Mouse (Mus musculus) testis, postnatal 10 days (tissue): ENCODE results near the gene Angpt4.
A peak's percentile ranks its signal among the peaks of the same experiment; 100 is the strongest.

ENCODE experiments used
- DNase-seq: peaks from one replicate; pipeline ENCODE4 v3.0.0; 2021; ENCODE audit warnings: low spot score

Angpt4 gene

DNA sequence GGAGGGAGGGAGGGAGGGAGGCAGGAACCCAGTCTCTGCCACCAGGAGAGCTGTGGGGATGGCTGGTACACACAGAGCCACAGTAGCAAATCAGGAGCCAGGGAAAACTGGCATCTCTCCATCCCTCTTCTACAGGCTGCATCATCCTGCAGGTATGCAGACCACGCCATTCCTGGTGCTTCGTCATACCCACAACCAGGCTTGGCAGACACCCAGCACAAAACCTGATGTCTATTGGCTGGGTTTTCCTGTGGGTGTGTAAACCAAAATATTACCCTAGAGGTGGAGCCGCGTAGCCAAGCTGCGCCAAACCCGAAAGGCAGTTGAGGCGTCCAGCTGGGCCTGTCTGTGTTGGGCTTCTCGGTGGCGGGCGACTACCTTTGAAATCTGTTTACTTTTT lies 51.5 kb downstream of the Angpt4 start:
- DNase-seq, result peak; percentile 66

- no peak for DNase-seq
Measured at GRCm38 (mm10) chr2:151963319-151963718, 52.3 kb downstream of the Angpt4 start.

- no peak for DNase-seq
Measured at GRCm38 (mm10) chr2:151964052-151964451, 53.0 kb downstream of the Angpt4 start.

DNA sequence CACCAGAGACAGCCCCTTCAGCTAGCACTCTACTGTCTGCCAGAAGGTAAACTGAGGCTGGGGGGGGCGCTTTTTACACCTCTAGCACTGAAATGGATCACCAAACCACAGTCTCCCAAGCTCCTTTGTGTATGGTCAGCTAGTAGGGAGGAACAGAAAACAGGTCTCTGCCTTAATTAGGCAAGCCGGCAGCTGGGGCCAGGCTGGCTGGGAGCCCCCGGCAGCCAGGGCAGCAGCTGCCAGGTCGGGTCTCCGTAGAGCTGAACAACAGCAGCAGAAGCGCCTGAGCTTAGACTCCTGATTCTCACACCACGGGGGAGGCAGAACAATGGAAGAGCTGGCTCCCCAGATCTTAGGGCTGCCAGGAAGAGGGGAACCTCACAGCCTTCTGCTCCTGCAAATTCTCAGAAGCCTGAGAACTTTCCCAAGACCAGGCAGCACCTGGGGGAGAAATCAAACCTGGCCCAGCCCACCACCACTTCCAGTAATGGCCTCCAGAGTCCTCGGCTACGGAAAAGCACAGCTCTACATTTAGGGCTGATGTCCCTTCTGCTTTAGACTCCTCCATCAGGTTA lies 56.3 kb downstream of the Angpt4 start:
- DNase-seq, result no peak

DNA sequence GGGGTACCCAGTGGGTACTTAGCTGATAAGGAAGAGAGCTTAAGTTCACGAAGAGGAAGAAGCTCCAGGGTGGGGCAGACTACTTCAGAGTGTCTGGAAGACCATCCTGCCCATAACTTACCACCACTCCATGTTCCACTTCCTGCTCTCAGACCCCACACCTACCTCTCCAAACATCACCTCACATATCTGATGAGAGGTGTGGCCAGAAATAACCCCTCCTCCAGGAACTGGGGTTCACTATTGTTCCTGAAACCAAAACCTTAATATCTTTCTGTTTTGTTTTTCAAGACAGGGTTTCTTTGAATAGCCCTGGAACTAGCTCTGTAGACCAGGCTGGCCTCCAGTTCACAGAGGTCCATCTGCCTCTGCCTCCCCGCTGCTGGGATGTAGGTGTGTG lies 56.8 kb downstream of the Angpt4 start:
- no peak for DNase-seq

DNA sequence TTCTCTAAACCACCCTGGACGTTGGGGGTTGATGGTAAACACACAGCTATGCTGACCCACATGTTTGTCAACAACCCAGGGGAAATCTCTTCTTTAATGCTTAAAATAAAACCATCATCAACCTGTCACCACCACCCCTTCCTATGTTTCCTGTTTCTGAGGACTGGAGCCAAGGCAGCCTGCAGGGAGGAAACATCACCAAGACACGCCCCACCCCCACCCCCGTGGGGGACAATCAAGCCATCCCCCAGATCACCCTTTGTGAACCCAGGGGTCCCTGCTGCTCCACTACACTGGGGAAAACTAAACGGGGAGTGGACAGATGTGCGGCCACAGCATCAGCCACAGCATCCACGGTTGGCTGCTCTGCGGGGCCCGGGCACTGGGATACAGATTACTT lies 57.4 kb downstream of the Angpt4 start:
- no peak for DNase-seq

DNA sequence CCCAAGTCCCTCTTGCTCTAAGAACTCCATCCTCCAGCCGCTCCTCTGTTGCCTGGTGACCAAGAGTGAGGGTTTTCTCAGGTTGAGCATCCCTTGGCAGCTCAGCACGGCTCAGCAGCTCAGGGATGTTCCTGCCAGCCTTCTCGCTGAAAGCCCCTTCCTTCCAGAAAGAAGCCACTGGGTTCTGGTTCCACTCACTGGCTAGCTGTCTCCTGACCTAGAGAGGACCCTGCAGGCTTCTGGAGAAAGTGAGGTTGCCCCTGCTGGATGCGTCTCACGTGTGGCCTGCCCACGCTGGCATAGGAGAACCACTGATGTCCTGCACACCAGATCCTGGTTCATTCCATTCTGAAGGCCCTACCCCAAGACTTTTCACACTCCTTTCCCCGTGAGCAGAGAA lies 58.0 kb downstream of the Angpt4 start:
- no peak for DNase-seq

DNA sequence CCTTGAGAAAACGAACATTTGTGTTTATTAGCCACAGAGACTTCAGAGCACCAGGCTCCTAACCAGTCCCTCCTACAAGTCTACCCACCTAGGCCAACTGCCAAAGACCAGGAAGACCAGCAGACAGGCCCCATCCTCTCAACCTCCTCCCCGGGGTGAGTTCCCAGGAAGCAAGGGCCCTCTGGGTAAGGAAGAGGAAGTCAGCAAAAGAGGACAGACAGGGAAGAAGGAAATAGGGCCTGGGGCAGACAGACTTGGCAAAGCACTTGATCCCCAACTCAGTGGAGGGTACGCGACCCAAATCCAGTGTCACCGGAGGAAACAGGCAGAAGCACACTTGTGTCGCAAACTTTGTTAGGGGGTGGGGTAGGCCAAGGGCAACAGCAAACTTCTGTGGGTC lies 58.4 kb downstream of the Angpt4 start:
- no peak for DNase-seq

DNA sequence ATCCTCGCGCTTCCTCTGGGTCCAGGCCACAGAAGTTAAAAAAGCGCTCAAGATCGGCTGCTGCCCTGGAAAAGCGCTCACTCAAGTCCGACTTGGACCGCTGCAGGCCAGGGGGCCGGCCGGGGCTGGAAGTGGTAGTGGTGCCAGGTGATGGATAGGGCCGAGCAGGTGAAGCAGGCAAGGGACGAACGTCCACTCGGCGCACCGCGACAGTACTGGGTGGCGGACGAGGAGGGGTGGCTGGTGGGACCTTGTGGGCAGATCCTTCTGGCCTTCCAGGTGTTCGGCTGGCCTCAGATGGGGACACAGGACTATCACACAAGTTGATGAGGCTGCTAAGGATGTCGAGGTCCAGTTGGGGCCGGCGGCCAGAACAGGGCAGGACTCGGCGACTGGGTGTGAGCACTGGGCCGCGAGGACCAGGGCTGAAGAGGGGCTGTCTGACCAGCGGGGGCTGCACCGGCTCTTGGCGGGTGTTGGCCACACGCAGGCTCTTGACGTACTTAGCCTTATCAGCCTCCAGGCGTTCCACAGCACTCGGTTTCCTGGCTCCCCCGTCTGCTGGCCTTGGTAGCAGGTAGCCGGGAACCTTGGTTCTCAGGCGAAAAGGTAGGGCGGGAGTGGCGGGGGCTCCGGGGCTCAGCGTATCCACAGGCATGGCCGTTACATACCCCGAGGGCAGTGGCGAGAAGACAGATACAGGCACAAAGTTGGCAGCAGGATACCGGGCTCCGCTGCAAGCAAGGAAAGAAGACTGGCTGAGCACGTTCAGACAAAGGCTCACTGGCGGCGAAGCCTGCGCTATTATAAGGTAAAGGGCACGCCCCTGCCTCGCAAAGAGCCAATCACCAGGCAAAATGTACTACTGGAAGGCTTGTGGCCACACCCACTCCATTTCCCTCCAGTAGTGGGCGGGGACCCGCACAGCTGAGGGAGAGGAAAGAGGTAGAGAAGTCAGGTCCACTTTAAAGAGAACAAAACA lies 59.5 kb downstream of the Angpt4 start:
- peak; percentile 87 for DNase-seq

GRCm38 (mm10) chr2:151971748-151972147 lies 60.7 kb downstream of the Angpt4 start:
- no peak for DNase-seq

DNA sequence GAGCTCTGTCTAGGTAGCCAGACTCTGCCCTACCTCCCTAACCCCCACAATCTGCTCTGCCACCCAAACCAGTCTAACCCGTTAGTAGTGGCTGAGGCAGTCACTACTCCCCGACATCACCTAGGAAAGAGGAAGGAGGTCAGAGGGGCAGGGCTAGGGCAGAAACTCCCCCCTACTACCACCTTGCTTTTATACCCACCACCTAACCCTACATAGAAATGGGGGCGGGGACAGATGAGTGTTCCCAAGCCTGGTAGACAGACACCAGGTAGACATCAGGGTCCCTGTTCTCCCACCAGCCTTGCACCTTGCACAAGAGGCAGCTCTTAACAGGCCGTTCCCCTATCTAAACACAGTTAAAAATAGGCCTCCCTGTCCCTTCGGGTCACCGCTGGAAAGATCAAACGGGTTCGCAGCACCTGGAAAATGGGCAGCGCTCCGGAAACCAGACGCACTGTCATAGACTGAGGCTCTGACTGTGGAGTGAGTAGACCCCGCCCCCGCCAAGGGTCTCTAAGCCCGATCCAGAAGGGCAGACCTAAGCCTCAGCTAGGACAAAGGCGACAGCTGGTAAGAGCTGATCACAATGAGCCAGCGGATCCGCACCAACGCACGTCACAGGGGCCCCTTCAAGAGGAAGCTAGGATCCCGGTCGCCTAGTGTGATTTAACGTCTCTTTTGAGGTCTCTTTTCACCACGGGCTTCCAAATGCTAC lies 62.0 kb downstream of the Angpt4 start:
- DNase-seq, result no peak

GRCm38 (mm10) chr2:151973595-151974562 lies 62.9 kb downstream of the Angpt4 start:
- no peak for DNase-seq

DNA sequence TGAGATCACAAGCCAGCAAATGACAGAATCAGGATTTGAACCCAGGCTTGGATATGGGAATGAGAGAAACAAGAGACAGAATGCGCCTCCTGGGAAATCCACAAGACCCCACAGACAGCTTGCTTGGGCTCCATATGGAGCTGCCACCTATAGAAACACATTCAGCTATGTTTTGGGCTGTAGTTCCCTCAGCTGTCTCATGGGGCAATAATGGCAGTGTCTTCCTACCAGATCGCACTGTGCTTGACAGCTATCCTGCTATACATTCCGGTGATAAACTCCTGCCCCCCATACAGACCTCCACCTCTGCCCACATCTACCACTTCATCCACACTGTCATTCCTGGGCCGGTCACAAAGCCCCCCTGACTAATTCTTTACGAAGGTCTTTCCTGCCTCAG lies 64.3 kb downstream of the Angpt4 start:
- no peak for DNase-seq

DNA sequence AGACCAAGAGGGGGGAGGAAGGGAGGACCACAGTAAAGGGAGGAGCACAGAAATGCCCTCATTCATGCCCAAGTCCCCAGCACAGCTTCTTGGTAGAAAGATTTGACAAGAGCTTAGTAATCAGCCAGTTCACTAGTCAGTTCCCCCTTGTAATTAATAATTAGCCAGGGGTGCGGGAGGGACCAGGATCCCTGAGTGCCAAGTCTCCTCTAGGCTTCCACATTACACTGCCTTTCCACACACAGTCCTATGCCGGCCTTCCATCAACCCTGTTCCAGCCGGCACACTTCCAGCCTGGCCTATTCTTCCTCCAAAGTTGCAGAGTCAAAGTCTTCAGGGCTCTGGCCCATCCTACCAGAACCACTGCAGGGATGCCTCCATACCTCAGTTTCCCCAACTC lies 65.1 kb downstream of the Angpt4 start:
- no peak for DNase-seq

- no peak for DNase-seq
Measured at GRCm38 (mm10) chr2:151977689-151978440, 66.9 kb downstream of the Angpt4 start.

DNA sequence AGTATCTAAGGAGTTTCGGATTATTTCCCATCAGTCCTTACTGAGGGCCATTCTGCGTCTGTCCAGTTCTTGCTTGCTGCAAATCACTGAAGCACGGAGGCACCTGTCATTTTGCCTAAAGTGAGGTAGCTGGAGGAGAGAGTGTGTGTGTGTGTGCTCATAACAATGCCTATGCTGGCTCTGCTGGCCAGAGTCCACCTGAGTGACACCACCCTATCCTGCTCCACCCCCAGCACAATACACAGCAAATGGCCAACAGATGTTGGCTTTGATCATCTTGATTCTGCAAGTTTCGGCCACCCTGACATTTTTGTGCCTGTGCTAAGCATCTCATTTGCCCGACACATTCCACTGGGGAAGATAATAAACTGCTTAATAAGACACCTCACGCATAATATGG lies 67.5 kb downstream of the Angpt4 start:
- no peak for DNase-seq

GRCm38 (mm10) chr2:151979470-151980354 lies 68.7 kb downstream of the Angpt4 start, which contains the start of gene Fam110a:
Gene Fam110a (minus strand): TSS chr2:151980219.
- DNase-seq, result peak; percentile 94

- DNase-seq, result no peak
Measured at GRCm38 (mm10) chr2:151980355-151980693, 69.3 kb downstream of the Angpt4 start.

DNA sequence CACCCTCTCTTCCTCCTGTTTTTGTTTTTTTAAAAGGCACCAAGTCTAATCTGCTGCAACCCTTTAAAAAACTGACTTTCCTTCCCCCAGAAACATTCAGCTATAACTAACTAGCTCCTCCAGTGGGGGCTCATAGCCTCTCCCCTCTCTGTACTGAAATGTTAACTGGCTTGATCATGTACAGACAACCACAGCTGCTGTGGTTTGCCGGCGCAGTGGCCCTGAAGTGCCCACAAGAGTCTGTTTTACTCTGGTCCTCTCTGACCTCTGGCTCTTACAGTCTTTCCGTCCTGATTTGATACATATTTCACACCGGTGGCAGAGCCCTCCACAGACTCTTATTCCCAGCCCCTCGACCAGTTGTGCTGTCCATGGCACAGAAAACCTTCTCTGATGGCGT lies 70.3 kb downstream of the Angpt4 start:
- no peak for DNase-seq

DNA sequence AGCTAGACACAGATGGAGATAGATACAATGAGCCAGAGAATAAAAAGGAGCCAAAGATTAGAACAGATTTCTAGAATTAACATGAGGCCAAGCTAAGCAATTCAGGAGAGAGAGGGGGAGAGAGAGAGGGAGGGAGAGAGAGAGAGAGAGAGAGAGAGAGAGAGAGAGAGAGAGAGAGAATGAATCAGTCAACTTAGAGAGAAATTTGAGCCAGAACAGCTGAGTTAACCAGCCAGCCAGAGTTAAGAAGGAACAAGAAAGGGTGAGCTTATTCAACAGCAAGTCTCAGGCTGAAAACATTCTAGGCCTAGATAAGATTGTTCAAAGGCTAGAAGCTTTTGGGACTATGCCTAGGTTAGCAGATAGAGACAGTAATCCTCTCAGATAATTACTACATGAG lies 71.5 kb downstream of the Angpt4 start:
- DNase-seq, result no peak
